Mouse (Mus musculus) 416B (cell line): ENCODE data around the gene Pde4b.

ENCODE experiments used
- DNase-seq: peaks from one replicate; pipeline ENCODE4 v3.0.0; 2011; ENCODE audit warnings: low read depth

The Pde4b gene

DNA sequence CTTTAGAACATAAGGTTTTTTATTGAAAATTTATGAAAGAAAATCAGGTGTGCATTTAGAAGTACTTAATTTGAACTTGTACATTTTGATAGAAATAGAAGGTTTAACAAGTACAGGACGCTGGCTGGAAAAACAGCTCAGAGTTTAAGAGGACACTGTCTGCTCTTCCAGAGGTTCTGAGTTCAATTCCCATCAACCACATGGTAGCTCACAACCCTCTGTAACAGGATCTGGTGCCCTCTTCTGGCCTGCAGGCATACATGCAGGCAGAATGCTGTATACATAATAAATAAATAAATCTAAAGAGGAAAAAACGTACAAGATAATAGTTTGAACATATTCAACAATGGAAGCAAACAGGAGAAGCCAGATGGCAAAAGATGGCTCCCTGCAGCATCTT lies 420.4 kb downstream of the Pde4b start:
- no peak for DNase-seq

DNA sequence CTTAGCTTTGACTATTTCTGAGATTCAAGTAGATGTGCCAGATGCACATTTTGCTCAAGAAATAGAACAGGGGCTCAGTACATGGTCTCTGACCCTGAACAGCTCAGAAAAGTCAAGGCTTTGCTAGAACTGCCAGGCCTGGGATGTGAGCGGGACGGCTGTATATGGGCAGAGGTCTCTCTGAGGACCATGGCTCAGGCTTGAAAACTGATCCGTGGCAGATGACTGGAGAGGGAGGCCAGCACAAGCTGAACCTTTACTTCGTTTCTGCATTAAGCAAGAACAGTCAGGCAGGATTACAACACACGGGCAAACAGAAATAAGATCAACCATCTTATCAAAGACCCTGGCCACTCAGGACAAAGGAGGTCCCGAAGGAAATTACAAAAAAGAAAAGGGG lies 422.7 kb downstream of the Pde4b start:
- no peak for DNase-seq

DNA sequence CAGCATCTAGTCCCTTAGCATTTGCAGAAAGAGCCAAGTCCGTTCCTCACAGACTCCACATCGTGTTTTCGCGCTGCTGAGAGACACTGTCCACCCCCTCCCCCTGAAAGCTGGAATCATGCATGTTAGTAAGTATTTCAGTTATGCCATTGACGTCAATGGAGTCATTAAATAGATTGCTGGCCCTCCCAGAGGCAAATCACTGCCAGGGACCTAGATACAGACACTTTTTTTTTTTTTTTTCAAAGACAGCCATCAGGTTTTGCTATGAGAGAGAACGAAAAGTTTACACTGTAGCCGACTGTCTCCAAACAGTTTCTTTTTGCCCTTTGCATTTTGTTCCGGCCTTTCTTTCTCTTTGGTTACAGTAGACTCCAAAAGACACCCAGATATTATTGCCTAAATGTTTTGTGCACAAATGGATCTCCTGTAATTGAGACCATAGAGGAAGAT lies 423.6 kb downstream of the Pde4b start:
- DNase-seq = no peak

- no peak for DNase-seq
Measured at GRCm38 (mm10) chr4:102511511-102511910, 424.2 kb downstream of the Pde4b start.

DNA sequence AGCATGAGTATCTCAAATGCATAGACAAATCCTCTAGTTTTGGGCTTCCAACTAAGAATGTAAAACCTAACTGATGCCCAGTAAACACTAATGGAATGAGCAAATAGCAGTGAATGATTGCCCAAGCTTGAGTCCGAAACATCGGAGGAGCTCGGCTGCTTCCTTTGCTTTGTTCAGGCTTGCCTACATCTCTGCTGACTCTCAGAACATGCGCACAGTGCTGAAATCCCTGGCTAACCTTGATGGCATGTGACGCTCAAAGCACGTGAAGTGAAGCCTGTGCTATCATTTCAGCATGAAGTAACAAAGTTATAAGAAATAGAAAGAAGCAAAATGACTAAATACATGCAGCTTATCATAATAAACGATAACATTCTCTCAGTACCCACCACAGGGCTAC lies 425.6 kb downstream of the Pde4b start:
- DNase-seq = no peak

DNA sequence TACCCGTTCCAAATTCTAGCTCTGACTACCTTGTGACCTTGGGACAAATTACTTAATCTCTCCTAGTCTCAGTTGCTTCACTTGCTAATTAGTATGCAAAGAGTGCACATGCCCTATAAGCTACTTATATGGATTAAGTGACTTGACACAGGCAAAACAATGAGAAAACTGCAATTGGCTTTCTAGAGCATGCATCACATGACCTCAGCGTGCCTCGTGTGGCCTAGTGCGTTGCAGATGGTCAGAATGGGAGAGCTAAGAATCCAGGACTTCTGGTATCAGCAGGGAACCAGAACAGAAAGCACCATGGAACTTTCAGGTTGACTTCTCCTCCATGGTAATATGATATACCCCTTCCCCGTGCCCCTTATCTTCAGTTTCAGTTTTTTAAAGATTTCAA lies 426.2 kb downstream of the Pde4b start:
- no peak for DNase-seq

DNA sequence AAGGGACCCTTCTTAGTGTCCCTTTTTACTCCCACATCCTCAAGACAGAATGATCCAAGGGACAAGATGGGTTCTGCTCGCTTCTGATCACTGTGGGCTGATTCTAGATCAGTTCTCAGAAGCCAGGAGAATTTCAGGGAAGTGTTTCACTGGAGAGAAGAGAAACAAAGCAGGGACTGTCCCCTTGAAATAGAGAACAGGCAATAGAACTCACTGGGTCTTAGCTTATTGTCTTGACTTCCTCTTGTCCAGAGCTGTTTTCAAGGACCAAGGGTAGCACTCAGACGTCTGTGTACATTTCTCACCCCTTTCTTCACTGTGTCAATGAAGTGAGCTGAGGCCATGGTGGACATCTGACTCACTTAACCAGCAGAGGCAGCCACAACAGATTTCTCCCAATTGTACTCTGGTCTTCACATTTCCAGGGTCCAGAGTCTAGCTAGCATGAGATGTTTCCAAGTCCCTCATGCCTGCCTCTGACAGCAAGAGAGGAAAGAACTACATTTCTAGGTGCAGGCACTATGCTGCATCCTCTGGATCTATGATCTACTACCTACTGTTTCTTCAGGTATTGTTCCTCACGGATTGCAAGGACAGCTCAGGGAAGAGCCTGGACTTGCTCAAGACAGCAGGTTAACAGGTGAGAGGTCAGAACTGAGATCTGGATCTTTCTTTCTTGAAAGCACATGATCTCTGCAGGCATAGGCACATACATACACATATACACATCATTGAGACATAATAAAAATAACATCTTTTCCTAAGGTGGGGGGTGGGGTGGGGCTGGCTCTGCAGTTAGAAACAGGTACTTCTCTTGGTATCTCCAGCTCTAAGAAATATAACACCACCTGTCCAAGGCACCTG lies 427.9 kb downstream of the Pde4b start:
- DNase-seq = no peak

DNA sequence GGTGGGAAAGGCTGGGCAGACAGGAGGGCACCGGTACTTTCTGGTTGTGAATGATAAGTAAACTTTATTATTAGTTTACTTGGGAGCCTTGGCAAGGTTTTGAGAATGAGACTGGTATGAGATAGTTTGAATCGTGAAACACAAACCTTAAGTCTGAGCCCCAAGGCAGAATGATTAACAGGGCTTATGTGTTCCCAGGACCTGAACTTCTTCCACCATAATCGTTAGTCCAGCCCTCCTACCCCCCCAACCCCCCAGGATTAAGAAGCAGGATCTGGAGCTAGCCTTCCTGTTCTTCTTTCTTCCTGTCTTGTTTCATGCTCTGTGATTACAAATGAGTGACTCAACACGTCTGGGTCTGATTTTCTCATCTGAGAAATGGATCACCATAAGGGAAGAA lies 429.1 kb downstream of the Pde4b start:
- no peak for DNase-seq

GRCm38 (mm10) chr4:102516982-102517630 lies 429.8 kb downstream of the Pde4b start:
- peak; percentile 98 for DNase-seq

DNA sequence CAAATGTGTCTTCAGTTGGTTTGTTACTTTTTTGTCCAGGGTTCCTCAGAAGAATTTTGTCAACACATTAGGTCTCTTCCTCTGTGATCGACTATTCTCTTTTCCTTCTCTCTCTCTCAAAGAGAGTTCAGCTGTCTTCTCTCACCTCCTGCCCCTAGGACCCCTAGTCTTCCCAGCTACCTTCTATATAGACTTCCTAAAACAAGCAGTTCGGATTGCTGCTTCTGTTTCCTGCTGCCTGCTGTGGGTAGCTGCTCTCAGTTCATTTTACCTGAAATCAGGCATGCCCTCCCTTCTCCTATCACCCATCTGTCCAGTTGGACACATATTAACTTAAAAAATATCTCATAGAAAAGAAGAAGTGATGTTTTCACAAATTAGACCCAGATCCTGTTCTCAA lies 430.3 kb downstream of the Pde4b start:
- no peak for DNase-seq

DNA sequence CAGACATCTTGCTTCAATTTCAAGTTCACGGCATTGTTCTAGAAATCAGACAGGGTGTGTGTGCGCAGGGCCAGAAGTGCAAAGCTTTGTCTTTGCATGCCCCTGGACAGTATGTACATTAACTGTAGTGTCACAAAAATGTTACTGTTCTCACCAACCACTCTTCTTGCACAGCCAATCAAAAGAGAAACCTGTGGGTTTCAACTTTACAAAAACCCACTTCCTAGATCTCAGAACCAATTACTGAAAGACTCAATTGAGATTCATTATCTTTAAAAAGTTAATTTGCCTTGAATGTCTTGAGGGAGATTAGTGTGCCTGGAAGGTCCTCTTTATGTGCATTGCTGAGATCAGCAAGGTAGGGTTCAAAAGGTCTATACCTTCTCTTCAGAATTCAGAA lies 431.0 kb downstream of the Pde4b start:
- no peak for DNase-seq

- DNase-seq = no peak
Measured at GRCm38 (mm10) chr4:102520669-102521261, 433.4 kb downstream of the Pde4b start.

DNA sequence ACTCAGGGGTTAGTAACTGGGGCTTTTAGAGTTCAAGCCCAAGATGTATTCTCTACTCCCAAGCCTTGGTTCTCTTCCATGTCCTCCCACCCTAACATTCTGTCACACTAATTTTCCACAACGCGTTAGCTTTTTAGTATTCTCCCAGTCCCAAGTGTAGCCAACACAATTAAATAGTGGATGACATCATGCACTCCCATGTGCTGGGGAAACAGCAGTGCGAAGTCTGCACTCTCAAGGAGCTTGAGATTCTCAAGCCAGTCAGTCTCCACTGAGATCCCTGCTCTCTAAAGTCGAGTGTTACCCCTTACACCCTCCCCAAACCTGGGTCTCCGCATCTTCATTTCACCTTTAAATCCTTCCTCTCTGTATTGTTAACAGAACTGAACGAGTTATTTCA lies 434.1 kb downstream of the Pde4b start:
- no peak for DNase-seq

DNA sequence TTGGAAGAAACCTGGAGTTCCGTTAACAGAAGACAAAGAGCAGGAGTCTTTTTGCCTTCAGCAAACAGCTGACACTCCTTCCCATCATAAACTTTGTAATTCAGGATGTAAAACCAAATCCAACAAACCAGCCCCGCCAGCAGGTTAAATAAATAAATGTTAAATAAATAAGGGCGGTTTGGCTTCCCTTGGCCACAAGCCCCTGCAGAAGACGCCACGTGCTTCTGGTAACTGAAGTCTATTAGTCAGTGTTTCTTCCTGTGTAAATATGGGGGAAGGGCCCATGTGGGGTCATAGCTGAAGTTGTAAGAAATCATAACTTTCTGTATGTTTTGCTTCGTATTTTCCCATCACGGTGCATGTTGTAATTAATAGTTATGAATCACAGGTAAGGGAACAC lies 440.0 kb downstream of the Pde4b start:
- DNase-seq = peak; percentile 62

DNA sequence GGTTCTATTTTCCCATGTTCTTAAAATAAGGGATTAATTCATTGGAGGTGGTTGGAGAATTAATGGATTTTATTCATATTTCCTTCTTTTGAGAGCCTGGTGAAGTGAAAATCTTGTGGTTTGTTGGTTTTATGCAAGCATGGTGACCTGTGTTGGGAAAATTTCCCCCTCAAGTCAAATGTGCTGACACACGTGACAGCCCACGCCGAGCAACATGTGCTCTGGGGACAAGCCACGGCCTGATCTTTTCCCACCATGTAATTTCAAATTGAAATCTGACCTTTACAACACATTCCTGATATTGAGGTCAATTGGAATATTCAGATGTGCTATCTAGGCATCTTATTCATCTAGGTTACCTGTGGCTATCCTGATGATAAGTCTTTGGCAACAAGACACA lies 443.5 kb downstream of the Pde4b start:
- no peak for DNase-seq

GRCm38 (mm10) chr4:102531729-102532128 lies 444.4 kb downstream of the Pde4b start:
- DNase-seq = peak; percentile 82

- DNase-seq = no peak
Measured at GRCm38 (mm10) chr4:102533183-102534048, 446.1 kb downstream of the Pde4b start.

DNA sequence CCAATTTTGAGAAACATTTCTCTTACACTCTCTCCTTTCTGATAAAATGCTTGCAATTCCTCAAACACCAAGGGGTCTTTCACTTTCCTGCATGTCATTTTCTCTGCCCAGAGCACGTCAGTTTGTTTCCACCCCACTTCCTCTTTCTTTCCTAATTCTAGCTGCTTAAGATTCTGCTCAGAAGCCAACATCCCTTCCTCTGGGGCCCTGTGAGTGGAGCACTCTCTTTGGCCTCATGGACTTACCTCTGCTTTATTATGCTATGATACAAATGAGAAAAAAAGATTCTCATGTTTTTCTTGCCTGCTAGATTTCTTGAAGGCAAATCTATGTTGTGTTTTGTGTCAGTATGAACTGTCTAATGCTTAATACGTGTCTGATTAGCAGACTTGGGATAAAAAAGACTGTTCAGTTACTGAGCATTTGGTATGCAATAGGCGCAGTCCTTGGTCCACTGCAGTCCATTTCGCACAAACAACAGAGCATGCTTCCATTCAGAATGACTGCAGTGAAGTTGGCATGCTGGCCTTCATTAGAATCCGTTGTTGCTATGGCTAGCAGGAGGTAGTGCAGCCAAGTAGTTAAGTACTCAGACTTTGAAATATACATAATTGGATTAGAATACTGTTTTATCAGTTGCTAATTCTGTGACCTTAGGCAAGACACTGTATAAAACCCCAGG lies 446.8 kb downstream of the Pde4b start:
- DNase-seq = peak; percentile 40

GRCm38 (mm10) chr4:102535886-102536285 lies 448.5 kb downstream of the Pde4b start:
- DNase-seq = no peak

GRCm38 (mm10) chr4:102538266-102538665 lies 450.9 kb downstream of the Pde4b start:
- DNase-seq = no peak

DNA sequence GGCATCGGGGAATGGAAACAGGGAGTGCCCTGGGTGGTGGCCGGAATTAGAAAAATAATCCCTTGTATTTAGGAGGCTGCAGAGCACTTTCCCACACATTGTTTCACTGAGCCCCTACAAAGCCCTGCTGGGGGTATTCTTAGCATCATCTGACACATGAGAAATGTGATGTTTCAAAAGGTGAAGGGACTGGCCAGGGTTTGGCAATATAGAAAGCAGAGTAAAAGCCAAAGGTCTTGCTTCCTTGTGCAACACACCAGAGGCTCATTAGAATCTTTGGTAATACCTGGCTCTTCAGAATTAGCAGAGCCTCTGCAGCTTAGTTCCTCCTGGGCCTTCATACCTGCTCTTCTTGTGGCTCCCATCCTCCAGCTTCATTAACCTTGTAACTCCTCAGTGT lies 451.4 kb downstream of the Pde4b start:
- no peak for DNase-seq
